Mouse (Mus musculus): ENCODE measurements around the gene Tnrc6b.

DNA sequence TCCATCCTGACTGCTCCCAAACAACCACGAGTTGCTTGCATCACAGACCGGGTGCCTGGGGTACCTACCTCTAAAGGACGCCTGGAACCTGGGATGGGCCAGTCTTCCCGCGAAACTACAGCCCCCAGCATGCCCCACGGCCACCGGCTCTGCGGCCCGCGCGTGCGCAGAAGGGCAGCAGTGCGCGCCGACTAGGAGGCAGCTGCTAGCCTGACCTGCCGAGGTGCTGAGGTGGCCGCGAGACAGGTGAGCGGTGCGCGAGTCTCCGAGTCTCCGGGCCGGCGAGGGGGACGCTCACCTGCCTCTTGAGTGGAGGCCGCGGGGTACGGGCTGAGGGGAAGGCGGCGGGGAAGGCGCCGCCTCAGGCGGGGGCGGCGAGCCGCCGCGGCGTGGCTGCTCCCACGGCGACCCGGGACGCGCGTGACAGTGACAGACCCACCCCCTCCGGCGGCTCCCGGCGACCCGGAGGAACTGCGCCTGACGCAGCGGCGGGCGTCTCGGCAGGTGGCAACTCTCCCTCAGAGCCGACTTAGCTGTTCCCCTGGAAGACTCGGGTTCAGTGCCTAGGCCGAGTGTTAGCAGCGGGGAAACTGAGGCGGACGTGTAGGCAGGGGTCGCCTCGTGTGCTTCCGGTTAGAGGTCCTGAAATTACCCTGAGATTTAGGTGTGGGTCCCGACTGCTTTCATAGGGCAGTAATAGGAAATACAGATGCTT lies 266.7 kb downstream of the Tnrc6b start, which contains the start of gene Sgsm3:
- TF ChIP-seq CTCF (IDR thresholded peaks at IDR 0.05) (no peak), EP300 (IDR thresholded peaks at IDR 0.05) (no peak)

Measured in lung, postnatal 0 days (tissue).